ENCODE assay signal across 15 mouse cellular contexts in the genomic region with DNA sequence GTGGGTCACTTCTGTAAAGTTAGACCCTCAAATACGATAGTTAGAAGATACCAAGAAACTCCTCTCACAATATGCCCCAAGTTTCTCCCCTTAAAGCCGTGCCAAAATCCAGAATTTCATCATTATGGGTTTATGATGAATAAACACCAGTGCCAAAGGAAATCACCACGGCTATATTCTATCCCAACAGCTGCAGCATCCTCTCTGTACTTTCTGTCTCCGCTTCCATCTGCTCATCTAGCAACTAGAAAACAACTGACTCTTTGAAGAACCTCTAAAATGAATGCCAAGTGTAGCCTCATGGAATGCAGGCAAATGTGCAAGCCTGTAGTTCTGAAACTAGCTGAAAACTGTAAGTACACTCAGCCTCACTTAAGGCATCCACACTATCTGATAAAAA.
"Had no signal": no experiment of that assay in that cellular context is flagged by ENCODE, and none has a peak within 500 bp of the region (broad histone marks: within the 10 kb centered on the region; RNA-seq: fewer than 3 reads in every experiment).

No protein-coding gene starts in this region.

- H3K4me2 ChIP-seq: liver, embryonic 13.5 days; midbrain, embryonic 12.5 days; midbrain, embryonic 15.5 days; neural tube, embryonic 12.5 days; neural tube, embryonic 15.5 days had no signal

- H3K9me3 ChIP-seq: liver, embryonic 13.5 days; midbrain, embryonic 12.5 days; midbrain, embryonic 15.5 days; neural tube, embryonic 12.5 days; neural tube, embryonic 15.5 days had no signal

- H3K27me3 ChIP-seq: liver, embryonic 13.5 days; midbrain, embryonic 12.5 days; midbrain, embryonic 15.5 days; neural tube, embryonic 12.5 days; neural tube, embryonic 15.5 days had no signal

- H3K4me3 ChIP-seq: liver, embryonic 13.5 days; midbrain, embryonic 12.5 days; midbrain, embryonic 15.5 days; neural tube, embryonic 12.5 days; neural tube, embryonic 15.5 days had no signal

- H3K36me3 ChIP-seq: liver, embryonic 13.5 days; midbrain, embryonic 12.5 days; midbrain, embryonic 15.5 days; neural tube, embryonic 12.5 days; neural tube, embryonic 15.5 days had no signal

- ATAC-seq: inflammation-experienced regulatory T-cells, adult 6 months; intestine, embryonic 16.5 days; midbrain, embryonic 15.5 days had no signal

- DNase-seq: kidney, adult 18-20 months; kidney, adult 9 months; kidney, postnatal 14 days; kidney, postnatal 4 days; liver, embryonic 13.5 days; lung, adult 2 months; thymus, adult 18-20 months; thymus, postnatal 36 days had no signal

- H3K9ac ChIP-seq: liver, embryonic 13.5 days; midbrain, embryonic 12.5 days; midbrain, embryonic 15.5 days; neural tube, embryonic 12.5 days; neural tube, embryonic 15.5 days had no signal

- H3K4me1 ChIP-seq: liver, embryonic 13.5 days; midbrain, embryonic 12.5 days; midbrain, embryonic 15.5 days; neural tube, embryonic 12.5 days; neural tube, embryonic 15.5 days had no signal

- H3K27ac ChIP-seq: liver, embryonic 13.5 days; macrophage; midbrain, embryonic 12.5 days; midbrain, embryonic 15.5 days; neural tube, embryonic 12.5 days; neural tube, embryonic 15.5 days had no signal
